ENCODE assay signal across 16 mouse cellular contexts in the genomic region with DNA sequence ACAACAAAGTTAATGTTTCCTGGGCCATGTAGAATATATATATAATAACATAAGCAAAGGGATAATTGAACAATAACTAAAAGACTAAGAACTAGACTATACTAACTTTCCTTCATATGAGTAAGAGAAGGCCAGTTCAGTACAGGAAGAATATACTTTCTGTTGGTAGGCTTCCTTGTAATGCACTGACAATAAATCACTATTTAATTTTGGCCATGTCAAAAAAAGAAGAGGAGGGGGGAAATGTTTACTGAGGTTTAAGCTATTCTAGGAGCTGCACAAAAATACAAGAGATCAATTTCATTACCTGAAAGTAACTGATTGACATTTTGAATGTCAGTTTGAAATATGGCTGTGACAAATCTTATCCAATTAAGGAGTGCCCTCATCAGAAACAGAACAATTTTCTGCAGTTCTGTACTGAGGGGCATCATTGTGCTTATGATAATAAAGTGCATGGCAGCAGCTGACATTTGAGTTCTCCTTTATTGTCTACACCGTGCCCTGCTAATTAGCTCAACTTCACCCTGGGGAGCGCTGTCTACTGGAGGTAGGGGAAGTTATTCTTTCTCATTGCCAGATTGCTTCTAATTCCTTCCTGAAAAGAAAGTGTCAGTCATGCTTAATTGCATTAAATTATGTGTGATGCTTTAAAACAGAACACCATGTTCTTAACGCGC.
DNase-seq lines count a peak whose midpoint lies in the region; ATAC-seq and TF ChIP-seq lines count a peak whose summit lies in the region.
"Had no signal": no experiment of that assay in that cellular context is flagged by ENCODE, and none has a peak within 500 bp of the region (broad histone marks: within the 10 kb centered on the region; RNA-seq: fewer than 3 reads in every experiment).

No protein-coding gene starts in this region.

- TF ChIP-seq POLR2A in brain, embryonic 14.5 days (IDR thresholded peaks at IDR 0.05; ENCODE audit: borderline replicate concordance, extremely low read depth, insufficient read depth, insufficient read length, poor library complexity, severe bottlenecking) = no peak

- no peak overlapping the region for H3K4me3 ChIP-seq in hindbrain, embryonic 12.5 days
- H3K4me3 ChIP-seq in midbrain, embryonic 15.5 days = no peak overlapping the region
- H3K4me3 ChIP-seq: heart, adult 2 months; limb, embryonic 12.5 days; myocyte had no signal

- no peaks in the 10 kb centered on the region for H3K36me3 ChIP-seq in hindbrain, embryonic 12.5 days
- H3K36me3 ChIP-seq in midbrain, embryonic 15.5 days (replicated peaks) = no peaks in the 10 kb centered on the region
- H3K36me3 ChIP-seq: limb, embryonic 12.5 days had no signal

- no peaks in the 10 kb centered on the region for H3K9me3 ChIP-seq in hindbrain, embryonic 12.5 days (replicated peaks)
- no peaks in the 10 kb centered on the region; the same call in 1 of the 2 replicates for H3K9me3 ChIP-seq in midbrain, embryonic 15.5 days
- H3K9me3 ChIP-seq: limb, embryonic 12.5 days had no signal

- H3K27me3 ChIP-seq in hindbrain, embryonic 12.5 days = no peaks in the 10 kb centered on the region
- no peaks in the 10 kb centered on the region for H3K27me3 ChIP-seq in midbrain, embryonic 15.5 days (replicated peaks)
- H3K27me3 ChIP-seq: limb, embryonic 12.5 days; Patski had no signal

- H3K9ac ChIP-seq in hindbrain, embryonic 12.5 days = no peak overlapping the region
- H3K9ac ChIP-seq in midbrain, embryonic 15.5 days = no peak overlapping the region
- H3K9ac ChIP-seq: limb, embryonic 12.5 days had no signal

- H3K4me1 ChIP-seq in hindbrain, embryonic 12.5 days = 0 out of 2 replicates have a peak, but pooled peaks cover 2% of the 10 kb centered on the region
- H3K4me1 ChIP-seq in midbrain, embryonic 15.5 days = no peaks in the 10 kb centered on the region
- H3K4me1 ChIP-seq: limb, embryonic 12.5 days had no signal

- peak; percentile 97 for ATAC-seq in hindbrain, embryonic 12.5 days (ENCODE audit: low FRiP score)
- peak; percentile 98 for ATAC-seq in midbrain, embryonic 15.5 days (replicated peaks)
- ATAC-seq: intestine, postnatal 0 days; Patski had no signal

- peak; percentile 19 for DNase-seq in embryo, embryonic 11 days
- DNase-seq in embryo, embryonic 9.5 days (ENCODE audit: extremely low spot score) = no peak
- DNase-seq in brain, embryonic 14.5 days (ENCODE audit: low read depth) = peak; percentile 93
- DNase-seq in thymus, postnatal 4 days = no peak
- DNase-seq in urinary bladder, postnatal 14 days (ENCODE audit: low spot score) = no peak
- DNase-seq in cerebellum, adult 11-12 months = no peak
- DNase-seq: cerebellum, postnatal 25 days; heart, adult 2 months; heart, postnatal 14 days; kidney, postnatal 14 days had no signal

- WGBS in hindbrain, embryonic 12.5 days = 47% methylated on average over 4 of the region's 4 CpGs
- WGBS in midbrain, embryonic 15.5 days = 24% methylated on average over 4 of the region's 4 CpGs

- no peak overlapping the region for H3K27ac ChIP-seq in hindbrain, embryonic 12.5 days
- no peak overlapping the region for H3K27ac ChIP-seq in midbrain, embryonic 15.5 days
- H3K27ac ChIP-seq: heart, adult 2 months; limb, embryonic 12.5 days had no signal

- H3K4me2 ChIP-seq in hindbrain, embryonic 12.5 days (replicated peaks) = no peak overlapping the region
- no peak overlapping the region for H3K4me2 ChIP-seq in midbrain, embryonic 15.5 days
- H3K4me2 ChIP-seq: limb, embryonic 12.5 days had no signal

- no peak for TF ChIP-seq CTCF in brain, embryonic 14.5 days (IDR thresholded peaks at IDR 0.05; ENCODE audit: borderline replicate concordance, extremely low read depth, insufficient read depth, insufficient read length)

Comparison
In these comparisons a context has a peak if more than half of its experiments do, and no peak if none do; other contexts are left out.
1. DNase-seq: peak in embryo, embryonic 11 days (single experiment) and brain, embryonic 14.5 days (single experiment); none in embryo, embryonic 9.5 days (single experiment), thymus, postnatal 4 days (single experiment), urinary bladder, postnatal 14 days (single experiment) and cerebellum, adult 11-12 months (single experiment).